Mouse (Mus musculus): ENCODE data around the gene Gm3336. TPM values are rescaled to one million over a fixed set of nuclear protein-coding genes. Genes with fewer than 3 reads are reported as not detected.
A peak's percentile ranks its signal among the peaks of the same experiment; 100 is the strongest.

Gm3336 gene
- polyA plus RNA-seq, 1 experiment: not detected

GRCm38 (mm10) chr8:70699116-70699833 lies 19.1 kb upstream of the Gm3336 start:
- H3K4me1 ChIP-seq (ENCODE audit: control insufficient read depth): peaks cover 65% of the 10 kb centered on the region
- TF ChIP-seq GATA1 (IDR thresholded peaks at IDR 0.05; ENCODE audit: low read length) (no peak), TAL1 (IDR thresholded peaks at IDR 0.05; ENCODE audit: low read length) (no peak)
- no peaks in the 10 kb centered on the region for H3K27me3 ChIP-seq (ENCODE audit: control insufficient read depth)
- H3K36me3 ChIP-seq (ENCODE audit: control insufficient read depth): peaks cover 4% of the 10 kb centered on the region
- no peaks in the 10 kb centered on the region for H3K9me3 ChIP-seq (ENCODE audit: control insufficient read depth, low read length)
- peak overlapping the region; percentile 70 for H3K4me3 ChIP-seq (replicated peaks)

- Histone ChIP-seq H3K9me3 (ENCODE audit: control insufficient read depth, low read length) (no peaks in the 10 kb centered on the region), H3K36me3 (ENCODE audit: control insufficient read depth) (peaks cover 4% of the 10 kb centered on the region), H3K4me1 (ENCODE audit: control insufficient read depth) (peaks cover 60% of the 10 kb centered on the region), H3K27me3 (ENCODE audit: control insufficient read depth) (no peaks in the 10 kb centered on the region), H3K4me3 (replicated peaks) (peak overlapping the region; percentile 70)
- no peak for TF ChIP-seq TAL1 (IDR thresholded peaks at IDR 0.05; ENCODE audit: low read length)
- TF ChIP-seq GATA1 (IDR thresholded peaks at IDR 0.05; ENCODE audit: low read length): no peak
These were observed 18.3 kb upstream of the Gm3336 start for GRCm38 (mm10) chr8:70699834-70700554.

- Histone ChIP-seq H3K4me3 (replicated peaks) (peak overlapping the region; percentile 70), H3K36me3 (ENCODE audit: control insufficient read depth) (peaks cover 4% of the 10 kb centered on the region), H3K9me3 (ENCODE audit: control insufficient read depth, low read length) (no peaks in the 10 kb centered on the region), H3K4me1 (ENCODE audit: control insufficient read depth) (peaks cover 55% of the 10 kb centered on the region), H3K27me3 (ENCODE audit: control insufficient read depth) (no peaks in the 10 kb centered on the region)
- TF ChIP-seq TAL1 (IDR thresholded peaks at IDR 0.05; ENCODE audit: low read length): no peak
- no peak for TF ChIP-seq GATA1 (IDR thresholded peaks at IDR 0.05; ENCODE audit: low read length)
These were observed 17.8 kb upstream of the Gm3336 start for GRCm38 (mm10) chr8:70700555-70700922.

- Histone ChIP-seq H3K4me1 (ENCODE audit: control insufficient read depth) (peaks cover 47% of the 10 kb centered on the region), H3K27me3 (ENCODE audit: control insufficient read depth) (no peaks in the 10 kb centered on the region), H3K4me3 (replicated peaks) (peak overlapping the region; percentile 70), H3K9me3 (ENCODE audit: control insufficient read depth, low read length) (no peaks in the 10 kb centered on the region), H3K36me3 (ENCODE audit: control insufficient read depth) (peaks cover 4% of the 10 kb centered on the region)
- TF ChIP-seq TAL1 (IDR thresholded peaks at IDR 0.05; ENCODE audit: low read length): no peak
These were observed 17.0 kb upstream of the Gm3336 start for GRCm38 (mm10) chr8:70701048-70701981.

GRCm38 (mm10) chr8:70701982-70702841 lies 16.1 kb upstream of the Gm3336 start:
- Histone ChIP-seq H3K4me1 (ENCODE audit: control insufficient read depth) (peaks cover 43% of the 10 kb centered on the region), H3K36me3 (ENCODE audit: control insufficient read depth) (peaks cover 4% of the 10 kb centered on the region), H3K4me3 (replicated peaks) (no peak overlapping the region), H3K27me3 (ENCODE audit: control insufficient read depth) (no peaks in the 10 kb centered on the region), H3K9me3 (ENCODE audit: control insufficient read depth, low read length) (peaks cover 4% of the 10 kb centered on the region)
- no peak for TF ChIP-seq TAL1 (IDR thresholded peaks at IDR 0.05; ENCODE audit: low read length)
- TF ChIP-seq GATA1 (IDR thresholded peaks at IDR 0.05; ENCODE audit: low read length): no peak

GRCm38 (mm10) chr8:70702842-70703182 lies 15.5 kb upstream of the Gm3336 start:
- Histone ChIP-seq H3K4me1 (ENCODE audit: control insufficient read depth) (peaks cover 43% of the 10 kb centered on the region), H3K4me3 (replicated peaks) (no peak overlapping the region), H3K27me3 (ENCODE audit: control insufficient read depth) (no peaks in the 10 kb centered on the region), H3K9me3 (ENCODE audit: control insufficient read depth, low read length) (peaks cover 4% of the 10 kb centered on the region), H3K36me3 (ENCODE audit: control insufficient read depth) (peaks cover 4% of the 10 kb centered on the region)
- no peak for TF ChIP-seq TAL1 (IDR thresholded peaks at IDR 0.05; ENCODE audit: low read length)
- no peak for TF ChIP-seq GATA1 (IDR thresholded peaks at IDR 0.05; ENCODE audit: low read length)

GRCm38 (mm10) chr8:70703287-70703686 lies 15.1 kb upstream of the Gm3336 start, which contains the start of gene Iqcn:
Gene Iqcn, plus strand, starts transcription at chr8:70703457.
- peaks cover 4% of the 10 kb centered on the region for H3K36me3 ChIP-seq (ENCODE audit: control insufficient read depth)
- no peaks in the 10 kb centered on the region for H3K27me3 ChIP-seq (ENCODE audit: control insufficient read depth)
- peaks cover 4% of the 10 kb centered on the region for H3K9me3 ChIP-seq (ENCODE audit: control insufficient read depth, low read length)
- TF ChIP-seq TAL1 (IDR thresholded peaks at IDR 0.05; ENCODE audit: low read length): no peak
- TF ChIP-seq GATA1 (IDR thresholded peaks at IDR 0.05; ENCODE audit: low read length): no peak
- peaks cover 40% of the 10 kb centered on the region for H3K4me1 ChIP-seq (ENCODE audit: control insufficient read depth)
- H3K4me3 ChIP-seq (replicated peaks): no peak within 1 kb of the TSS

GRCm38 (mm10) chr8:70708281-70708680 lies 10.1 kb upstream of the Gm3336 start:
- H3K36me3 ChIP-seq (ENCODE audit: control insufficient read depth): no peaks in the 10 kb centered on the region
- no peak overlapping the region for H3K4me3 ChIP-seq (replicated peaks)
- peaks cover 13% of the 10 kb centered on the region for H3K4me1 ChIP-seq (ENCODE audit: control insufficient read depth)
- peaks cover 4% of the 10 kb centered on the region for H3K9me3 ChIP-seq (ENCODE audit: control insufficient read depth, low read length)
- TF ChIP-seq GATA1 (IDR thresholded peaks at IDR 0.05; ENCODE audit: low read length) (no peak), TAL1 (IDR thresholded peaks at IDR 0.05; ENCODE audit: low read length) (no peak)
- H3K27me3 ChIP-seq (ENCODE audit: control insufficient read depth): no peaks in the 10 kb centered on the region

Measured in erythroblast, embryonic 14.5 days (primary cell).